ENCODE assay signal across 8 mouse cellular contexts in the genomic region with DNA sequence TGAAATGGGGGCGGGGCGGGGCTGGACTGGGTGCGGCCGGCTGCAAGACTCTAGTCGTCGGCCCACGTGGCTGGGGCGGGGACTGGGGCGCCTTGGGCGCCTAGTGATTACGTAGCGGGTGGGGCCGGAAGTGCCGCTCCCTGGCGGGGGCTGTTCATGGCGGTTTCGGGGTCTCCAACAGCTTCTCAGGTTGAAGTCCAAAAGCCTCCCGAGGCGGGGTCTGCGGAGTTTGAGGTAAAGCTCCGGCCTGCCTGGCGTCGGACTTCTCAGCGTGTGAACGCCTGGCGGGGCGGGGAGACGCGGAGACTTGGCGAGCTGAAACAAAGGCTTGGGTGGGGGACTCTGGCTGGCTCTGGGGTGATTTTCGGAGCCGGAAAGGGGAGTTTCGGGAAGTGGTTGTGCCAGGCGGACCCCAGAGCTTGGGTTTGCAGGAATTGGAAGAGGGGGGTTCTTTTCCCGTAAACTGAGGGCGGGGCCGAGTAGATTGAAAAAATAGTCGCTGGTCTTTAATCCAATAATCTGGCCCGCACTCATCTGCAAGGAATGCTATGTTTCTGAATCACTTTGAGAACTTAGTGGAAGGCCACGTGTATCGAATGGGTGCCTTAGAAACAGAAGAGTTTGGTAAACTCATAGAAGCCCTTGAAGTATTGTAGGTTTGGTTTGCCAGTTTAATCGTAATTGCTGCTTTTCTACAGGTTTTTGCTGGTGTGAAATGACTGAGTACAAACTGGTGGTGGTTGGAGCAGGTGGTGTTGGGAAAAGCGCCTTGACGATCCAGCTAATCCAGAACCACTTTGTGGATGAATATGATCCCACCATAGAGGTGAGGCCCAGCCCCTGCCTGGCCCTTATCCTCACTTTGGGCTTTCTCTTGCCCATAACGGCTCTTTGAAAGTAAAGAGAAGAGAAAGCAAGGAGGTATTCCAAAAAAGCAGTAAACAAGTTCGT. TPM values are rescaled to one million over a fixed set of nuclear protein-coding genes. Genes with fewer than 3 reads are reported as not detected.
DNase-seq lines count a peak whose midpoint lies in the region; ATAC-seq lines count a peak whose summit lies in the region.

A gene (plus strand): TSS at position 79 of the 951 bp plus-strand sequence.

- H3K9ac ChIP-seq in hindbrain, embryonic 12.5 days = peak within 1 kb of the TSS; percentile 91

- H3K4me2 ChIP-seq in hindbrain, embryonic 12.5 days (replicated peaks) = peak within 1 kb of the TSS; percentile 65

- peak within 1 kb of the TSS; percentile 76 for H3K4me3 ChIP-seq in hindbrain, embryonic 12.5 days

- peaks cover 9% of the 10 kb centered on the region for H3K4me1 ChIP-seq in hindbrain, embryonic 12.5 days

- no peaks in the 10 kb centered on the region for H3K27me3 ChIP-seq in hindbrain, embryonic 12.5 days

- peak; percentile 98 for ATAC-seq in hindbrain, embryonic 12.5 days (ENCODE audit: low FRiP score)

- 4% methylated on average over 45 of the region's 46 CpGs for WGBS in hindbrain, embryonic 12.5 days

- H3K9me3 ChIP-seq in hindbrain, embryonic 12.5 days (replicated peaks) = no peaks in the 10 kb centered on the region

- H3K27ac ChIP-seq in hindbrain, embryonic 12.5 days = peak within 1 kb of the TSS; percentile 94

- DNase-seq in Muller cell, postnatal 12 days (ENCODE audit: inconsistent ontology term) = peak; percentile 98
- DNase-seq in cerebellum, adult 9-11 months = peak; percentile 86
- DNase-seq in frontal cortex, postnatal 10 days (ENCODE audit: low spot score in 2 of 2) = peak; percentile 89 to 94
- peak; percentile 92 to 94 for DNase-seq in layer of hippocampus, postnatal 14 days (ENCODE audit: low spot score in 2 of 2)
- DNase-seq in lung, postnatal 14 days = peak; percentile 96
- peak; percentile 67 for DNase-seq in retina, adult 2 months (ENCODE audit: low read depth, low spot score)
- peak; percentile 93 for DNase-seq in thymus, postnatal 36 days

- peaks cover 63% of the 10 kb centered on the region for H3K36me3 ChIP-seq in hindbrain, embryonic 12.5 days

RNA-seq across cellular contexts. Expression of the gene that starts here (rescaled TPM):
- 124 and 127 TPM in 2 replicates for polyA plus RNA-seq in hindbrain, embryonic 12.5 days (2016; fragmentation: Nextera tagmentation; extraction: Ambion mirVana)
- 100 to 1,000 TPM in 1 of 2 experiments, 10 to 100 TPM in 1; 84.1 to 101 TPM for total RNA-seq in layer of hippocampus, postnatal 14 days (2021)

Comparison
In these comparisons a context has a peak if more than half of its experiments do, and no peak if none do; other contexts are left out.
1. Peak in every context shown above with its lines: DNase-seq, ATAC-seq, H3K4me3 ChIP-seq and H3K27ac ChIP-seq.